Mouse (Mus musculus) heart, adult 2 months (tissue): ENCODE measurements around the gene Got2. TPM values are rescaled to one million over a fixed set of nuclear protein-coding genes. Genes with fewer than 3 reads are reported as not detected.

Experiments
- DNase-seq, 2 experiments: peaks; one replicate each; pipeline ENCODE4 v3.0.0; 2021
- H3K27ac ChIP-seq: fragments of 200-600 bp; 2 replicates; pipeline ENCODE4 v1.8.1; 2022
- H3K27me3 ChIP-seq: fragments of 200-500 bp; 2 replicates; pipeline ENCODE4 v1.6.1; 2012; ENCODE audit warnings: mild to moderate bottlenecking, low read length, inconsistent platforms, mixed read lengths; ENCODE audit not compliant: control insufficient read depth, insufficient read depth
- H3K36me3 ChIP-seq: fragments of 200-500 bp; 2 replicates; pipeline ENCODE4 v1.6.1; 2012; ENCODE audit warnings: low read length, inconsistent platforms; ENCODE audit not compliant: control insufficient read depth, insufficient read depth
- H3K4me1 ChIP-seq: fragments of 200-500 bp; 2 replicates; pipeline ENCODE4 v1.6.1; 2011; ENCODE audit warnings: low read length; ENCODE audit not compliant: control insufficient read depth, insufficient read depth
- H3K4me3 ChIP-seq: fragments of 200-600 bp; 2 replicates; pipeline ENCODE4 v1.8.1; 2022
- H3K79me2 ChIP-seq: fragments of 200-500 bp; replicated peaks from 2 replicates; pipeline ENCODE4 v1.6.1; 2012; ENCODE audit warnings: mild to moderate bottlenecking, inconsistent platforms, low read length, moderate library complexity, mixed read lengths; ENCODE audit not compliant: control insufficient read depth, insufficient read depth
- H3K9ac ChIP-seq: fragments of 200-500 bp; 2 replicates; pipeline ENCODE4 v1.6.1; 2012; ENCODE audit warnings: low read depth, mild to moderate bottlenecking, control low read depth, inconsistent platforms, low read length, mixed read lengths
- CTCF ChIP-seq: fragments of 200-600 bp; IDR thresholded peaks from 2 replicates; pipeline ENCODE4 v1.8.1; 2022; ENCODE audit warnings: antibody characterized with exemption, mild to moderate bottlenecking, moderate library complexity
- EP300 ChIP-seq: fragments of 200-500 bp; IDR thresholded peaks from 2 replicates; pipeline ENCODE4 v1.6.1; 2011; ENCODE audit warnings: low read depth, low read length, control low read depth; ENCODE audit not compliant: insufficient read depth
- POLR2A ChIP-seq: fragments of 200-500 bp; IDR thresholded peaks from 2 replicates; pipeline ENCODE4 v1.6.1; 2011; ENCODE audit warnings: mild to moderate bottlenecking, low read depth, low read length, control low read depth; ENCODE audit not compliant: insufficient read depth
- WGBS: fragments of 180-500 bp; shearing (Covaris S2); methylation state at CpG from one replicate; pipeline ENCODE4 v1.1.7; 2018; 5-methylcytosine and 5-hydroxymethylcytosine counted together
- intact Hi-C: fragments of 180-260 bp; cut with DNase I; formaldehyde crosslinking; loops from one replicate; pipeline ENCODE4 v1.15.1; 2025
- polyA plus RNA-seq: library from polyadenylated mRNA; depleted of rRNA; stranded (reverse); fragments of >200 nt; gene quantifications from 2 replicates; pipeline ENCODE4 v1.2.3, GENCODE M21; 2012
- total RNA-seq, 2 experiments: library from RNA; stranded (reverse); gene quantifications; 2 replicates each; pipeline ENCODE4 v1.2.3; 2021

The Got2 gene
- total and polyA plus RNA-seq, 3 experiments, result 663 to 774 (median 732) TPM

DNA sequence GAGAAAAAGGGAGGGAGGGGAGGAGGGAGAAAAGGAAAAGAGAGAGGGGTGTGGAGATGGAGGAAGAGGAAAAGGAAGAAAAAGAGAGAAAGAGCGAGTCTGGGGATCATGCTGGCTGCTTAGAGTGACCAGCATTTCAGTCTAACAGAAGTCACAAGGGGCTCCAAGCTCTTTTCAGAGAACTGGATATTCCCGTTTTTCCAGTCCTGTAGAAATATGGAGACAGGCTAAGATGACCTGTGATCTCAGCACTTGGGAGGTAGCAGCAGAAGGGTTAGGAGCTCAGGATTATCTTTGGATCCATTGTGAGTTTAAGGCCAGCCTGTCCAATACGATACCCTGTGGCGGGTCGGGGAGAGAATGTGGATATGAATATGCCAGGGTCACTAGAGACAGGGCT, 22.9 kb upstream of the Got2 start:
- Histone ChIP-seq H3K4me3 (no peak overlapping the region), H3K79me2 (no peaks in the 10 kb centered on the region), H3K4me1 (no peaks in the 10 kb centered on the region), H3K9ac (no peak overlapping the region), H3K27ac (no peak overlapping the region), H3K27me3 (no peaks in the 10 kb centered on the region), H3K36me3 (no peaks in the 10 kb centered on the region)
- no peak for TF ChIP-seq EP300
- no peak for TF ChIP-seq CTCF
- no peak for TF ChIP-seq POLR2A
- intact Hi-C loops, result loop anchor here (10.0 kb wide), 1 partner anchor 146 kb away; no protein-coding TSS in a partner anchor
- no peak for DNase-seq
- WGBS, result 70% methylated on average over 5 of the region's 5 CpGs

- 88% methylated on average over 11 of the region's 11 CpGs for WGBS
- DNase-seq, result no peak
- no peaks in the 10 kb centered on the region for H3K36me3 ChIP-seq
- no peaks in the 10 kb centered on the region for H3K27me3 ChIP-seq
- intact Hi-C loops, result no loop called here
- H3K27ac ChIP-seq, result no peak overlapping the region
- H3K79me2 ChIP-seq, result no peaks in the 10 kb centered on the region
- H3K4me1 ChIP-seq, result no peaks in the 10 kb centered on the region
- no peak overlapping the region for H3K9ac ChIP-seq
- H3K4me3 ChIP-seq, result no peak overlapping the region
- TF ChIP-seq POLR2A (no peak), CTCF (no peak), EP300 (no peak)
Observed at GRCm38 (mm10) chr8:95907885-95908284, 19.5 kb upstream of the Got2 start.

DNA sequence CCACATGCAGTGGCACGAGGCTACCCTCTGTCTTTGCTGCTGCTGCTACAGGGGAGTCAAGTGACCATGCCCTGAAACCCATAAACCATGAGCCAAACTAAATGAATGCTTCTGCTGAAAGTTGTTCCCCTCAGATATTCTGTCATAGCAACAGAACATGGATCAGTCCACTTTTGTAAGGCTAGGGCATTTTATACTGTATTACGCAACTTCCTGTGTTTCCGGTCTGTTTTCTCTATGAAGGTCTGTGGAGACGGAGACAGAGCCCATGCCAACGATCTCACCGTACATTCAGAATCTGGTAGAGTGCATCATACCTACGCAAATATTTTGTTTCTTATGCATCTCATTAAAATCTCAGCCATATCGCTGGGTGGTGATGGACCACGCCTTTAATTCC, 18.4 kb upstream of the Got2 start:
- no peak for DNase-seq
- intact Hi-C loops, result no loop called here
- no peaks in the 10 kb centered on the region for H3K36me3 ChIP-seq
- no peak for TF ChIP-seq POLR2A
- no peak for TF ChIP-seq EP300
- no peak for TF ChIP-seq CTCF
- H3K9ac ChIP-seq, result no peak overlapping the region
- WGBS, result 64% methylated on average over 9 of the region's 9 CpGs
- H3K27ac ChIP-seq, result no peak overlapping the region
- no peaks in the 10 kb centered on the region for H3K79me2 ChIP-seq
- no peak overlapping the region for H3K4me3 ChIP-seq
- no peaks in the 10 kb centered on the region for H3K4me1 ChIP-seq
- no peaks in the 10 kb centered on the region for H3K27me3 ChIP-seq

DNA sequence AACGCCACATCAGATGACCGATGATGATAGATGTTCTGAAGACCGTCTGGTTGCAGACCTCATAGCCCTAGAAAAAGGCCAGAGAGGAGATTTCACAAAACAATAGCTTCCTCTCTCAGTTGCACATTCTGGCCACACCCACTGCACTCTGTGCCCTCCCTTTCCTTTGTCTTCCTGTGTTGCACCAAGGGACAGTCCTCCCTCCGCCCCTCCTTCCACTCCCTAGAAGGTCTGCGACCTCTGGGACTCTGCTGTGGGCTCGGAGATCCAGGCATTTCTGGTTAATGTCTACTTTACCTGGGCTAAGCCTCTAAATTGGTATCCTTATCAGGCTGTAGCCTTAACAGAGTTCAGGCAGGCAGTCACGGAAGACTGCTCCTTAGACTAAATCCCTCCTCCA, 13.5 kb upstream of the Got2 start:
- H3K4me1 ChIP-seq, result no peaks in the 10 kb centered on the region
- H3K27ac ChIP-seq, result no peak overlapping the region
- H3K9ac ChIP-seq, result no peak overlapping the region
- no peak for TF ChIP-seq CTCF
- TF ChIP-seq EP300, result no peak
- no peak for TF ChIP-seq POLR2A
- H3K4me3 ChIP-seq, result no peak overlapping the region
- no peaks in the 10 kb centered on the region for H3K79me2 ChIP-seq
- H3K36me3 ChIP-seq, result no peaks in the 10 kb centered on the region
- WGBS, result 43% methylated on average over 7 of the region's 7 CpGs
- H3K27me3 ChIP-seq, result no peaks in the 10 kb centered on the region
- intact Hi-C loops, result no loop called here
- DNase-seq, result peak in 1 of 2 experiments; percentile 18

GRCm38 (mm10) chr8:95893701-95894100, 5.4 kb upstream of the Got2 start:
- Histone ChIP-seq H3K36me3 (no peaks in the 10 kb centered on the region), H3K4me1 (no peaks in the 10 kb centered on the region), H3K4me3 (no peak overlapping the region), H3K79me2 (no peaks in the 10 kb centered on the region), H3K27me3 (no peaks in the 10 kb centered on the region), H3K9ac (no peak overlapping the region), H3K27ac (no peak overlapping the region)
- 67% methylated on average over 5 of the region's 5 CpGs for whole genome bisulfite sequencing
- DNase-seq, result no peak
- intact Hi-C loops, result no loop called here
- TF ChIP-seq CTCF (no peak), POLR2A (no peak), EP300 (no peak)

GRCm38 (mm10) chr8:95887578-95888284, 616 bp downstream of the Got2 start:
- Histone ChIP-seq H3K9ac (peak overlapping the region; percentile 81), H3K4me1 (no peaks in the 10 kb centered on the region; the same call in 1 of the 2 replicates), H3K4me3 (peak overlapping the region; percentile 87), H3K36me3 (peaks cover 3% of the 10 kb centered on the region; the same call in 1 of the 2 replicates), H3K27ac (peak overlapping the region; percentile 94), H3K79me2 (no peaks in the 10 kb centered on the region), H3K27me3 (no peaks in the 10 kb centered on the region)
- TF ChIP-seq EP300, result no peak
- TF ChIP-seq CTCF, result no peak
- peak; percentile 60; the same call in 1 of the 2 replicates for TF ChIP-seq POLR2A
- DNase-seq, result peak; percentile 87 to 89
- under 1% methylated on average over 38 of the region's 38 CpGs for WGBS
- intact Hi-C loops, result loop anchor here (2.0 kb wide), 1 partner anchor 35 kb away; the partner anchor contains the start of gene Slc38a7
